Mouse (Mus musculus): ENCODE measurements around the gene Rasl10a.

Gene Rasl10a

DNA sequence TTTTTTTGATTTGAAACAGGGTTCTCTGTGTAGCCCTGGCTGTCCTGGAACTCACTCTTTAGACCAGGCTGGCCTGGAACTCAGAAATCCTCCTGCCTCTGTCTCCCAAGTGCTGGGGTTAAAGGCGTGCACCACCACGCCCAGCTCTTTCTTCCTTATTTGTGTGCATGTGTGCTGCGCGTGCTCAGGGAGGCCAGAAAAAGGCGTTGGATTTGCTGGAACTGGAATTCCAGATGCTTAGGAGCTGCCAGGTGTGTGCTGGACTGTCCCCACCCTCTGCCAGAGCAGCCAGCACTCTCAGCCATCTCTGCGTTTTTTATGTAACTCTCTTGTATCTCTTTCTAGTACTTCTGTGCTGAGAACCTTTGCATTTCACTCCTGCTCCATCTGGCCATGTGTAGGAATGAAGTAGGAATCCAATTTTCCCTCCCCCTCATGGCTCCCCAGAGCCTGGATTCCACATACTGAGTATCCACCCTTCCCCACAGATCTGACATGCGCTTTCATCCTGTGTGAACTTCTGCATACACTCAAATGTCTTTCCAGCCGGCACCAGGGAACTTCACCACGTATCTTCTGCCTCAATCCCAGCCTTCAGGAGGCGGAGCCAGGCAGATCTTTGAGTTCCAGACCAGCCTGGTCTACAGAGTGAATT, 5.6 kb upstream of the Rasl10a start:
- CTCF ChIA-PET = no interaction called here

DNA sequence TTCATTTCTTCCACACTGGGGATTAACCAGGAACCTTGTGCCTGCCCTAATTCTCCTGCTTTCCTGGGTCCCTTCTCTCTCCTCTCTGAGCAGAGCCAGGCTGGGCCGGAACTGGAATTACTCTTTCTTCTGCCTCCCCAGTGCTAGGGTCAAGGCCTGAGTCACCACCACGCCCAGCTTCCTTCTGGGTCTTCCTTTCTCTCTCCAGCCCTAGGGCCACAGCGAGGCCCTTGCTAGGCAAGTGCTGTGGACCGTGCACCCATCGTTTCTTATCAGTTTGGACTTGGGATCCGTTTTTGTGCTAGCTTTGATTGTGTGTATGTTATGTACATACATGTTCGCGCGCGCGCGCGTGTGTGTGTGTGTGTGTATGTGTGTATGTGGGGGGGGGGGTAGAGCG, 3.8 kb upstream of the Rasl10a start:
- CTCF ChIA-PET = interaction anchor here (1.0 kb wide), 1 partner anchor 18 kb away, joined by 4 read pairs; no protein-coding TSS in a partner anchor

DNA sequence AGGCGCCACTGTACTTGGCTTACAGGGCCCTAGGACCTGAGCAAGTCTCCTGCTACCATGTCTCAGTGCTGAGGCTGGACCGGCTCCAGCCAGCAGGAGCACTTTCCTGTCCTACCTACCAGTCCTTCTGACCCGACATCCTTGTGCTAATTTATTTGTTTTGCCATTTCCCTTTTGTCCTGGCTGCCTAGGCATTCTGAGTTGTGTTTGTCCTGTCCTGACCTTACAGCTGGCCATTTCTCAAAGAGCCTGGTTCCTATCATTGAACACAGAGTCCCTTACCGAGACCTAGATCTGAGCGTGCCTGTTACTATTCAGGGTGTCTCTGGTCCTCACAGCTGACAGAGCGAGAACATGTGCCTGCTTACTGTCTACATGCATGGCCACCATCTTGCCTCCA, 3.1 kb upstream of the Rasl10a start:
- CTCF ChIA-PET = no interaction called here

DNA sequence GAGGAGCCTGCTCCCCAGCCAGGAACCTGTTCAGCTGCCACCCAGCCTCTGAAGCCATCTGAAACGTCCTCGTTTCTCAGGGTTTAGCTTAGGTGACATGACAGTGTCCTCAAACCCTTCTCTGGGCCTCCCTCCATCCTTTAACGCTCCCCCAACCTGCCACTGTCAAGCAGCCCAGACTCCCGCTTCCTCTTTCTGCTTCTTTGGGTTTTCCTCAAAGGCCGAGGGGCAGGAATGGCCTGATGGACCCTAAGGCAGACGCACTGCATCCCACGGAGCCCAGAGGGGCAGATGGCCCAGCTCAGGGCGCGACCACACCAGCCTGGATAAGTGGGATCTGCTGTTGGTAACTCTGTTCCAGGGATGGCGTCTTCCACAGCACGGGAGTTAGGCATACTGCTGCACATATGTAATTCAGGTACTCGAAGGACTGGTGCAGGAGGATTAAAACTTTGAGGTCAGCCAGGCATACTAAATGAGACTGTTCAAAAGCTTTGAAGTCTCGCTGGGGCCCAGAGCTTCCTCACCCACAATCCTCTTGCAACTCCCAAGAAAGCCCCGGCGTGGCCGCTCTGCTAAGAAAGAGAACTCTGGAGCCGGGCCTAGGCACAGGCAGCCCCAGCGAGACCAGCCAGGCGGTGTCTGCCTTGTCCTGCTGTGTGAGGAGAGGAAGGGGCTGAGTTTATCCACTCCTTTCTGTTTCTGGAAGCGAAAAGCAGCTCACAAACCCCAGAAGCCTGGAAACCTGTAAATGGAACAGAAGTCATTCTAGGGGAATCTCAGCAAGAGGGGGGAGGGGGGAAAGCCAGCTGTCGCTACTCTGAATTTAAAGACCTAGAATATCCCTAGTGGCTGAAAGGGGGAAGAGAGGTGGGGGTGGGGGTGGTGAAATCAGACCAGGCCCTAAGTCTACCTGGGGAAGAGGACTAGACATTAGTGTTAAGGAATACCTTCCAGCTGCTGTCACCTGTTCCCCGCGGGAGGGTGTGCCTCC, 1.7 kb upstream of the Rasl10a start:
- CTCF ChIA-PET = interaction anchor here (0.6 kb wide), 2 partner anchors 452 to 1128 kb away, joined by 4 read pairs; no protein-coding TSS in a partner anchor

DNA sequence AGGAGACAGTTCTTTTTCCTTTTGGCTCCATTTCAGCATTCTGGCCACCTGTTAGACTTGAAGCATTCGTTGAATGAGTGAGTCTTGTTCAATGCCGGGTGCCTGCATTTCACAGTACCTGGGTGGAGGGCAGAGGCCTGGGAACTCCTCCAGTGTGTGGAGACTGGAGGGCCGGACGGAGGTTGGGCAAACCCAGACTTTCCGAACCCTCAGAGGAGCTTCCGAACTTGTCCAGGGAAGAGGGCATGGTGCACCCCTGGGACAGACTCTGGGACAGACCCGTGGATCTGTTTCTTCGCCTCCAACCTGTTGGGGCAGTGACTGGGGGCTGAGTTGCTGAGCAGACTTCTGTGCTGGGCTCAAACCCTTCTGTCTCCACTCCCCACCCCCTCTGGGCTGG, 864 bp upstream of the Rasl10a start:
- CTCF ChIA-PET = interaction anchor here (0.6 kb wide), 1 partner anchor 451 kb away, joined by 4 read pairs; no protein-coding TSS in a partner anchor

DNA sequence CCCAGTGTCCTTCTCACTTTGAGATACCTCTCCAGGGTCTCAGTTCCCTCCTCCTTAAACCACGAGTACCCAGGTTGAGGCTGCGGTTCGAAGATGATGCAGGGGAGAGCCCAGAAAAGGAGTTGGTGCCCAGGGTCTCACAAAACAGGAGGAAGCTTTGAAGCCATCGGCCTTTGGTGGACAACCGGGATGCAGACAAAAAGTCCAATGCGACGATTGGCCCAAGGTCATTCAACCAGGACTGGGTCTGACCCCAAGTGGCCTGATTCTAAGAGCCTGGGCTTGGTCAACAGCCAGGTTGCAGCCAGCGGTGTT, 430 bp upstream of the Rasl10a start:
- CTCF ChIA-PET = no interaction called here

DNA sequence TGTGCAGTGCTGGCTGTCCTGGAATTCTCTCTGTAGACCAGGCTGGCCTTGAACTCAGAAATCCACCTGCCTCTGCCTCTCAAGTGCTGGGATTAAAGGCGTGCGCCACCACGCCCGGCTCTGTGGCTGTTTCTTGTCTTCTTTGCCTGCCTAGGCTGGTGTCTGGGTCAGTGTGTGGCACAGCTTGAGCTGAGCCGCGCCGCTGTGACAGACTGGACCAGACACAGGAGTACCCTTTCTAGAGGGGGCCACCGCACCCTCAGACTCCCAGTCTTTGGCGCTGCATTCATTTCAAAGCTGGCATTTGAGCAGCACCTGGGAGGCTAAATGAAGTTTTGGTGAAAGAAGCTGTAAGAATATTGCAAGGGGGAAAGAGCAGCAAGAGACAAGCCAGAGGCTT, 855 bp downstream of the Rasl10a start:
- CTCF ChIA-PET = no interaction called here

DNA sequence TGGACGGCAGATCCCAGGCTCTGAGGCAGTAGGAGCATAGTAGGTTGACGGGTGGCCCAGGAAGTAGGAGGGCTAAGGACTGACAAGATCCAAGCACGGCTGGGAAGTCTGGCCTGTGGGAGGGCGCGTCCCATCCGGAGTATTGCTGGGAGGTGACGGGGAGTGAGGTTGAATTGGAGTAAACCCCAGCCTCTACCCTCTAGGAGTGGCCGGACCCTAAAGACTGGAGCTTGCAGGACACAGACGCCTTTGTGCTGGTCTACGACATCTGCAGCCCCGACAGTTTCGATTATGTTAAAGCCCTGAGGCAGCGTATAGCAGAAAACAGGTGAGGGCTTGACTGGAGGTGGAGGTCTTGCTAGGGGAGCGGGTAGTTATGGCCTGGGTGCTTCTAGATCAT, 1.3 kb downstream of the Rasl10a start:
- CTCF ChIA-PET = no interaction called here

DNA sequence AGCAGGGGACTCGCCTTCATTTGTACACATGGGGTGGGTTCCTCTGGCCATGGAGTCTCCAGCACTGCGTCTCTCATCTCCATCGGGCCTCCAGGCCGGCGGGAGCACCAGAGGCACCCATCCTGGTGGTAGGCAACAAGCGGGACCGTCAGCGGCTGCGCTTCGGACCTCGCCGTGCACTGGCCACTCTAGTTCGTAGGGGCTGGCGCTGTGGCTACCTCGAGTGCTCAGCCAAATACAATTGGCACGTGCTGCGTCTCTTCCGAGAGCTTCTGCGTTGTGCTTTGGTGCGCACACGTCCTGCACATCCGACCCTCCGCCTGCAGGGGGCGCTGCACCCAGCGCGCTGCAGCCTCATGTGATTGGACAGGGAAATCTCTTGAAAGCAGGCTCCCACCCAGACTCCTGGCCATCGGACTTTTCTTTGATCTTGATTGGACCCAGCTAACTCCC, 1.8 kb downstream of the Rasl10a start:
- CTCF ChIA-PET = interaction anchor here (0.5 kb wide), 1 partner anchor 45 kb away, joined by 4 read pairs; no protein-coding TSS in a partner anchor

DNA sequence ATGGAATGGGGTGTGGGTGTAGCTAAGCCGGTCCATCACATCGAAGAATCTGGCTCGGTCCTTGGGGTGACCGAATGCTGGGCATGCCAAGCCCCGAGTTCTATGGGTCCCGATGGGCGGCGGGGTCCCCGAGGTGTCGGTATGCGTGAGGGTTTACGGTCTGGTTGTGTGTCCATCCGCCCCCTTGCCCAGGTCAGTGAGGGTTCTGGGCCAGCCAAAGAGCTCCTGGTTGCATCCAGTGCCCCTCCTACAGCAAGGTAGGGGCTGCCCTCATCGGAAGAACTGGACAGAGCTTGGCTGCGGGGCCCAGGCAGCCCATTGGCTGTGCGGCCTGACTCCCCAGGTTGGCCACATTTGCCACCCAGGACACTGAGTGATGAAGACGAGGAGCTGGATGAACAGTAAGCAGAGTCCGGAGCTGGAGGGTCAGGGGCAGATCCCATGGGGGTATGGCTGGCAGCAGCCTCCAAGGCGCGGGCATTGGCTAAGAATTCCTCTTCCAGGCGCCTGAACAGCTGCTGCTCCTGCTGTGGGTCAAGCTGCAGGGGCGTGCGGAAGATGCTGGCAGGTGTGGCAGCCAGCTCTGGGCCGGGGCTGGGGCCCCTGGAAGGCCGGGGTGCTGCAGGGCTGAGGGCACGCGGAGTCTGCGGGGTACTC, 3.0 kb downstream of the Rasl10a start:
- CTCF ChIA-PET = no interaction called here

DNA sequence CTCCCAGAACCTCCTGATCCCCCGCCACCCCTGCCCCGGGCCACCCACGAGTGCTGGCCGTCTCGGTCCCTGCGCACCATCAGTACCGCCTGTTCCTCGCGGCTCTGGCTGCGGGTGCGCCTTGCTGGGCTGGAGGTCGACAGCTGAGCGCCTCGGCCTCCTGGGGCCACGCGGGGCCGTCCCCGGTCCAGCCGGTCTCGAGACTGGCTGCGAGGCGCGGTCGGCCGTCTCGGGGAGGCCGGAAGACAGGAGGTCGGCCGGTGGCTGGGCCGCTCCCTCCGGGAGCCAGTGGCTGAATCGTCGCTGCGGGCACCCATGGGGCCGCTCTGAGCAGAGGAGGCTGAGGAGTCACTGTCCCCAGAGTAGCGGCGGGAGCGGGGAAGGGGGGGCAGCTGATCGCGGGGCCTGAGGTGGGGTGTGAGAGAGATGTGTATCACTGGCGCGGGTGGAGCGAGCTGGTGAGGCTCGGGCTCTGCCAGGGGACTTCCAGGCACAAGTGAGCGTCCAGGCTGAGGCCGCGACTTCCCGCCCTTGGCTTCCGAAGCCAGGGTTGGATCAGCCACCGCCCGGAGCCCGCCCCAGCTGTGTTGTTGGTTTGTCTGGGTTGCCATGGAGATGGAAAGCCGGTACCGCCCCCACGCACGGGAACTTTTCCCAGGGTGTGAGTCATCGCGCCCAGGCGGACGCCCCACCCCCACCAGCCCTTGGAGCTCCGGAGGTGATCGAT, 3.6 kb downstream of the Rasl10a start:
- CTCF ChIA-PET = interaction anchor here (0.7 kb wide), 1 partner anchor 892 kb away, joined by 3 read pairs; no protein-coding TSS in a partner anchor

DNA sequence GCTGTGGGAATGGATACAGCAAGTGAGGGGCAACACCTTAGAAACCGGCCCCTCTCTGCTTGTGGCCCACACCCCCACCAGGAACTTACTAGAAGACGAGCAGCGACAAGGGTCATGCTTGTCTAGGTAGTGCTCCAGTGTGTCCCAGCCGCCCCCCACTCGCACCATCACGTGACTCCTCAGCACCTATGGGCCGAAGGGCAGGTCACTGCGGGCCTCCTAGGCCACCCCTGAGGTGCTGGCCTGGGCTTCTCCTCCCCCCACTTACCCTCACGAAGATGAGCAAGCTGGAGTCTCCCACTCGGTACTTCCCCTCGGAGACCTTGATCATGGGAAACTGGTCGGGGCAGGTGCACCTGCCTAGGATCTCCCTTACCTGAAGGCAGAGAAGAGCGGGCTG, 4.4 kb downstream of the Rasl10a start:
- CTCF ChIA-PET = interaction anchor here (0.6 to 1.1 kb wide), 3 partner anchors 16 to 179 kb away, joined by 3 to 4 read pairs (median 3); no protein-coding TSS in a partner anchor

DNA sequence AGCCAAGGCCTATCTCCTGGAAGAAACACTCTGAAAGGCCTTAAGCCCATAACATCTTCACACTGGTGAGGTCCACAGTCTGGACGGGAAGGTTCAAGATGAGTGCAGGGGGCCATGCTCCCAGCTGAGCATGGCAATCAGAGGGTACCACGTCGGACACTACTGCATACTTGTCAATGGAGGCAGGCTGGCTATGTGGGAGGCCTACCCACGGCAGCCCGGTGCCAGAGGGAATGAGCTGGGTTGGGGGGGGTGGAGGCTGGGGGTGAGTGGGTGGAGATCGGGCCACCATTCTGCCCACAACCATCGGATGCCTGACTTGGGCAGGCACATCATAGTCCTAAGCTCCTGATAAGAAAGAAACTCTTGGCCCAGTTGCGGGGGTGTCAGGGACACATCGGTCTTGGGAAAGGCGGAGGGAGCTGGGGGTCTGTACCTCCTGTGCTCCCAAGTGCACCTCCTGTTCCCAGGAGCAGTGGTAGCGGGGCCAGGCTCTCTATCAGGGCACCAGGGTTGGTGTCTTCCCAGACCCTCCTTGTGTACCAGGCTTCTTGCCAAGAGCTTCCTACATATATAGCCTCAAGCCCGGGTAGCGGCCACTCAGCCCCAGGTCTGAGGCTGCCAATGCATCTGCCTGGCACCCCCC, 5.1 kb downstream of the Rasl10a start:
- CTCF ChIA-PET = interaction anchor here (0.6 to 1.1 kb wide), 4 partner anchors 17 to 782 kb away, joined by 3 to 7 read pairs (median 4); no protein-coding TSS in a partner anchor

DNA sequence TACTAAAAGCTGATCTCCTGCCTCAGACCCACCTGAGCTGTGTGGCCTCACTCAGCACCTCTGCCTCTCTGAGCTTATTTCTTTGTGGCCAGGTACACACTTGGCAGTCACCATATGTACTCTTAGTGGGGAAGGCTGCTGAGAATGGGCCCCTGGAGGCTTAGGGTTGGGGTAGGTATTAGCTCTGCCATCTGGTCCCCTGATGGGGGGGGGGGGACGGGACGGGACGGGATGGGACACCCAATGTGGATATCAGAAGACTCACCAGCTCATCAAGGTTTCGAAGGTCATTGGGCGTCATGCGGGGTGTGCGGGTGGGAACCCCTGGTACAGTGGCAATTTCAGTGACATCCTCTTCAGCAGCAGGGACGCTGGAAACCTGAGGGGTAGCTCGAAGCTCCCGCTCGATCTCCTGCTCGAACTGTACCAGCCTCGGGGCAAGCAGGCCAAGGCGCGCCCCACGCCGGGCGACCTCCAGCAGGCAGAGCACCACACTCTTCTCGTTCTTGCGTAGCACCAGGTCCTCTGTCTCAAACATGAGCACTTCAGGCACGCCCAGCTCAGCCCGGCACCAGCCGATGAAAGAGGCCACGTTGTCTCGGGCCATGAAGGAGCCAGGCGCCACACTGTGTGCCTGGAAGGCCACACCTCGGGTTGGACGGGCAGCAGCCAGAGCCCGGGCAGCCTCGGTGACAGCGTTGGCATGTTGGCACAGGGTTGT, 5.8 kb downstream of the Rasl10a start:
- CTCF ChIA-PET = interaction anchor here (0.6 kb wide), 1 partner anchor 782 kb away, joined by 7 read pairs; no protein-coding TSS in a partner anchor

DNA sequence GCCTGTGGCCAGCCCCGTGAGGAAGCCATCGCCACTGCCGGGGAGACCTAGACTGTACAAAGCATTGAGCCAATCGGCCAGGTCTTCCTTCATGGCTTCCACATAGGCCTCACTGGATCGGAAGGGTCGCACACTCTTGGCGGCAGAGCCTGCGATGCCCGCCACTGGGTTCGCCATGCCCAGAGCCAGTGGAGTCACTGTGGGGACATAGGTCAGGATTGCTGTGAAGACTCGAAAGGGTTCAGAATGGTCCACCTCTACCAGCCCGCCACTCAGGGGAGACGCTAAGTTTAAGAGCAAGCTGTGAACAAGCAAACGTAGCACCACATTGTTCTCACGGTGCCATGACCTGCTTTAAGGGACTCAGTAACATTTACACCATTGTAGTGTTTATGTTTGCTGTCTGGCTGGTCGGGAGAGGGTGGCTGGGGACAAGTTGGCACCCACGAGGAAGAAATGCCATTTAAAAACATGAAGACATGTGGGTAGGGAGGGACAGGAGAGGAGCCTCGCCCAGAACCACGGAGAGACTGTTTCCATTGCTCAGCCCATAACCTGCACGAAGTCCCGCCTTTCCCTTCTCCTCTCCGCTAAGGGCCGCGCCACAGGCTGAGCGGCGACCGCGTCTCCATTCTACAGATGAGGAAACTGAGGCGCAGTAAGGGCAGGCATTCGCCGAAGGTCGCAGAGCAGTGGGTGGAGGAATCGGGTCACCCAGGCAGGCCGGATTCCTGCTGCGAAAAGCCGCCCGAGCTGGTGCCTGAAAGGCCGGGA, 6.5 kb downstream of the Rasl10a start:
- CTCF ChIA-PET = interaction anchor here (1.0 kb wide), 1 partner anchor 91 kb away, joined by 4 read pairs; no protein-coding TSS in a partner anchor

DNA sequence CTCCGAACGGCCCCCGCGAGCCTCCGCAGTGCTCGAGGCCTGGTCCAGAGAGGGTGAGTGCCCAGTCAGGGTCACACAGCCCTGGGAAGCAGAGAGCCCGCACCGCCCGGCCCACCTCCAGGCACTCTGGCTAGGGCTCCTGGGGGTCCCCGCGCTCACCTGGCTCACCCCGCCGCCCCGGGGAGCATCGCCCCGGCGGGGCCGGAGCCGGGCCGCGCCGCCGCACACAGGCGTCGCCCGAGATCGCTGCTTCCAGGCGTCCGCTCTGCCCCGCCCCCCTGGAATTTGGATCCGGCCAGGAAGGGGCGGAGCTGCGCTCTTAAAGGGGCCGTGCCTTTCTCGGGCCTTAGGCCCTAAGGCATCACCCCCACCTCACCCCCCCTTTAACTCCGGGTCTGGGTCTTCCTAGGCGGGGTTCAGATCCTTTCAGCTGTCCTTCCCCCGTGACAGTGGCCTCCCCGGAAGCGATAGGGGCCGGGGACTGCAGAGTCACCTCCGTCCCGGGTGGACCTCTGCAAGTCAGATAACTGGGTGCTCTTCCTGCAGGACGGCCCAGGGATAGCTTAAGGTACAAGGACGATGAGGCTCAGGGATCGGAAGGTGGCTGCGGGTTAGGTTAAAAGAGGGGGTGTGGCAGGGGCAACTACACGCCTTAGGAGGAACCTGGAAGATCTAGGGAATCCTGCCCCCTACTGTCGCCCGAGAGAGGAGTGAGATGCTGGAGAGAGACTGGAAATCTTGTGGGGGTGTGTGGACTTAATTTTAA, 7.3 kb downstream of the Rasl10a start, which contains the start of gene Gas2l1:
Gene Gas2l1 (minus strand): TSS at position 272 of the 766 bp plus-strand sequence.
- CTCF ChIA-PET = interaction anchor here (1.0 kb wide), 1 partner anchor 92 kb away, joined by 4 read pairs; no protein-coding TSS in a partner anchor

DNA sequence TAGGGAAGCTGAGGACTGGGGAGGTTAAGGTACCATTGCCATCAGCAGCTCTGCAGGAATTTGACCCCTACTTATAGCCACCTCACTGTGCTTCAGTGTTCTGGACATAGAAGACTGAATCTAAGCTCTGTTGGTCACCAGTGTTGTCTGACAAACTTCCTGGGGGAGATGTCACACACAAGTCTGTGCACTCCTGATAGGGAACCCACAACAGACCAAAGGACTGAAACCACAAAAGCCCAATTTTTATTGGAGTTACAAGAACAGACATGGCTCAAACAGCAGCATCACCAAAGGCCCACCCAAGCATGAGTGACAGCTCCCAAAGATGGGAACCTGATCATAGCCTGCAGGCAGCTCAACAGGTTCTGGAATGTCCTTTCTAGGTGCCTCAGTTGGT, 9.1 kb downstream of the Rasl10a start:
- CTCF ChIA-PET = no interaction called here
